In the genomic region with DNA sequence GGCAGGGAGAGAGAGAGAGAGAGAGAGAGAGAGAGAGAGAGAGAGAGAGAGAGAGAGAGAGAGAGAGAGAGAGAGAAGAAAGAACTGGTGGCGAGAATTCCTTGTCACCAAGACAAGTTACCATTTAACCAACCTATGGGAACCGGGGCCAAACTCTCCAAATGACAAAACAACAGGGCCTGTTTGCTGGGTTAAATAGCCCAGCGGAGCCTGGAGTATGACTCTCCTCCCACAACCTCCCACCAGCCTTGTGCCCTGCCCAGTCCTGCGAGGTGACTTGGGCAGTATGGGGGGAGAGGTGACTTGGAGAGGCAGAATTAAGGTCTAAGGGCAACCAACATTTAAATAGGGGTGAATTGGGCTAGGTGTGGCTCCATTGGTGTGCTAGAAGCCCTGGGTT, we compare ENCODE assay signal across 25 mouse cellular contexts. TPM values are rescaled to one million over a fixed set of nuclear protein-coding genes. Genes with fewer than 3 reads are reported as not detected.
DNase-seq lines count a peak whose midpoint lies in the region; ATAC-seq and TF ChIP-seq lines count a peak whose summit lies in the region.
"Had no signal": no experiment of that assay in that cellular context is flagged by ENCODE, and none has a peak within 500 bp of the region (broad histone marks: within the 10 kb centered on the region; RNA-seq: fewer than 3 reads in every experiment).

No protein-coding gene starts in this region.

- ATAC-seq in liver, postnatal 0 days, result no peak
- no peak for ATAC-seq in liver, embryonic 11.5 days (replicated peaks; ENCODE audit: low FRiP score)
- peak; percentile 43; the same call in 1 of the 2 replicates for ATAC-seq in kidney, embryonic 15.5 days (replicated peaks; ENCODE audit: low FRiP score)
- ATAC-seq: forebrain, postnatal 0 days; hindbrain, postnatal 0 days; intestine, embryonic 15.5 days; midbrain, embryonic 16.5 days had no signal

- no peak for TF ChIP-seq EP300 in liver, postnatal 0 days (IDR thresholded peaks at IDR 0.05; ENCODE audit: low read depth)

- peaks cover 7% of the 10 kb centered on the region for H3K4me1 ChIP-seq in liver, postnatal 0 days (ENCODE audit: insufficient read depth)
- peaks cover 10% of the 10 kb centered on the region for H3K4me1 ChIP-seq in liver, embryonic 11.5 days (replicated peaks; ENCODE audit: control insufficient read depth, insufficient read depth, low read length)
- peaks cover 29% of the 10 kb centered on the region for H3K4me1 ChIP-seq in kidney, embryonic 15.5 days

- no peaks in the 10 kb centered on the region for H3K27me3 ChIP-seq in liver, postnatal 0 days (ENCODE audit: insufficient read depth, low read length)
- no peaks in the 10 kb centered on the region; the same call in none of the 2 replicates for H3K27me3 ChIP-seq in liver, embryonic 11.5 days (replicated peaks; ENCODE audit: control insufficient read depth, insufficient read depth, low read length)
- H3K27me3 ChIP-seq in kidney, embryonic 15.5 days, result no peaks in the 10 kb centered on the region
- H3K27me3 ChIP-seq: heart, embryonic 13.5 days; hindbrain, embryonic 12.5 days; intestine, embryonic 15.5 days; limb, embryonic 15.5 days; neural tube, embryonic 12.5 days had no signal

- 55% methylated on average over 4 of the region's 4 CpGs for WGBS in liver, postnatal 0 days (ENCODE audit: insufficient replicate concordance)
- WGBS in liver, embryonic 11.5 days, result 74% methylated on average over 4 of the region's 4 CpGs
- 60% methylated on average over 4 of the region's 4 CpGs for WGBS in kidney, embryonic 15.5 days

- no peak overlapping the region for H3K9ac ChIP-seq in liver, postnatal 0 days (replicated peaks)
- no peak overlapping the region for H3K9ac ChIP-seq in liver, embryonic 11.5 days (ENCODE audit: low read depth, low read length)
- H3K9ac ChIP-seq in kidney, embryonic 15.5 days, result no peak overlapping the region
- H3K9ac ChIP-seq: forebrain, postnatal 0 days; heart, embryonic 13.5 days; hindbrain, embryonic 12.5 days; intestine, embryonic 15.5 days; limb, embryonic 15.5 days; neural tube, embryonic 12.5 days had no signal

- intact Hi-C loops in left cerebral cortex, adult 2 months (cut with DNase I), result no loop called here

- H3K36me3 ChIP-seq in liver, postnatal 0 days (replicated peaks; ENCODE audit: insufficient read depth, low read length), result no peaks in the 10 kb centered on the region
- no peaks in the 10 kb centered on the region for H3K36me3 ChIP-seq in liver, embryonic 11.5 days (ENCODE audit: control insufficient read depth, insufficient read depth, low read length)
- no peaks in the 10 kb centered on the region for H3K36me3 ChIP-seq in kidney, embryonic 15.5 days
- H3K36me3 ChIP-seq: heart, embryonic 13.5 days; hindbrain, embryonic 12.5 days; intestine, embryonic 15.5 days; limb, embryonic 10.5 days; limb, embryonic 15.5 days; neural tube, embryonic 12.5 days had no signal

- no peaks in the 10 kb centered on the region for H3K9me3 ChIP-seq in liver, postnatal 0 days (ENCODE audit: low read length)
- no peaks in the 10 kb centered on the region for H3K9me3 ChIP-seq in liver, embryonic 11.5 days (ENCODE audit: control insufficient read depth, low read length)
- H3K9me3 ChIP-seq in kidney, embryonic 15.5 days (replicated peaks), result no peaks in the 10 kb centered on the region
- H3K9me3 ChIP-seq: heart, embryonic 13.5 days; hindbrain, embryonic 12.5 days; intestine, embryonic 15.5 days; limb, embryonic 10.5 days; limb, embryonic 15.5 days; neural tube, embryonic 12.5 days had no signal

- H3K4me2 ChIP-seq in liver, postnatal 0 days (ENCODE audit: low read depth, low read length), result no peak overlapping the region
- H3K4me2 ChIP-seq in liver, embryonic 11.5 days, result no peak overlapping the region
- H3K4me2 ChIP-seq in kidney, embryonic 15.5 days, result no peak overlapping the region
- H3K4me2 ChIP-seq: heart, embryonic 13.5 days; hindbrain, embryonic 12.5 days; intestine, embryonic 15.5 days; limb, embryonic 15.5 days; midbrain, embryonic 11.5 days; neural tube, embryonic 12.5 days had no signal

- TF ChIP-seq CTCF in liver, postnatal 0 days (IDR thresholded peaks at IDR 0.05; ENCODE audit: low read depth), result no peak
- no peak for TF ChIP-seq CTCF in left cerebral cortex, adult 2 months (IDR thresholded peaks at IDR 0.05)

- DNase-seq in liver, postnatal 0 days, result no peak
- no peak for DNase-seq in liver, embryonic 11.5 days (ENCODE audit: low spot score)
- DNase-seq in kidney, postnatal 25 days, result peak; percentile 70 to 85
- DNase-seq in left cerebral cortex, adult 2 months (ENCODE audit: extremely low spot score in 1 of 2, low spot score in 2 of 2), result no peak
- DNase-seq in neural tube, embryonic 10.5 days (ENCODE audit: extremely low spot score, low spot score), result no peak
- no peak for DNase-seq in B cell, adult 2 months
- DNase-seq: adrenal gland, adult 8-10 months; cerebellum, adult 2 months; cerebellum, postnatal 14 days; forebrain, postnatal 0 days; gastrocnemius, postnatal 10 days; heart, postnatal 10 days; lung, postnatal 36 days; thymus, postnatal 4 days had no signal

- H3K27ac ChIP-seq in liver, postnatal 0 days (ENCODE audit: low read depth), result peak overlapping the region; percentile 60
- H3K27ac ChIP-seq in liver, embryonic 11.5 days (ENCODE audit: low read depth, low read length), result no peak overlapping the region
- H3K27ac ChIP-seq in kidney, embryonic 15.5 days, result peak overlapping the region; percentile 30; the same call in 1 of the 2 replicates
- no peak overlapping the region for H3K27ac ChIP-seq in left cerebral cortex, adult 2 months
- H3K27ac ChIP-seq: heart, embryonic 13.5 days; hindbrain, embryonic 12.5 days; hindbrain, postnatal 0 days; intestine, embryonic 15.5 days; limb, embryonic 10.5 days; limb, embryonic 15.5 days; neural tube, embryonic 12.5 days had no signal

- H3K4me3 ChIP-seq in liver, postnatal 0 days (ENCODE audit: low read depth, low read length), result no peak overlapping the region
- no peak overlapping the region for H3K4me3 ChIP-seq in liver, embryonic 11.5 days (ENCODE audit: low read depth, low read length)
- no peak overlapping the region for H3K4me3 ChIP-seq in kidney, embryonic 15.5 days (replicated peaks)
- no peak overlapping the region for H3K4me3 ChIP-seq in left cerebral cortex, adult 2 months
- H3K4me3 ChIP-seq: erythroblast, embryonic 14.5 days; heart, embryonic 13.5 days; hindbrain, embryonic 12.5 days; intestine, embryonic 15.5 days; limb, embryonic 10.5 days; limb, embryonic 15.5 days; neural tube, embryonic 12.5 days had no signal

RNA-seq across cellular contexts. Expression of a gene that starts 45.5 kb away (rescaled TPM):
- 47.8 and 53.1 TPM in 2 replicates for polyA plus RNA-seq in liver, postnatal 0 days (2015; fragmentation: Nextera tagmentation; extraction: Ambion mirVana)
- 18.4 and 18.6 TPM in 2 replicates for polyA plus RNA-seq in liver, embryonic 11.5 days (2014; fragmentation: Nextera tagmentation; extraction: Ambion mirVana)
- polyA plus RNA-seq in kidney, embryonic 15.5 days (2015; fragmentation: Nextera tagmentation; extraction: Ambion mirVana), result 36.6 and 40.8 TPM in 2 replicates
- 10 to 100 TPM; 42.4 to 47.9 TPM for total RNA-seq in left cerebral cortex, adult 2 months (2021)

Comparison
In these comparisons a context has a peak if more than half of its experiments do, and no peak if none do; other contexts are left out.
1. H3K27ac ChIP-seq: peak in liver, postnatal 0 days (single experiment) and kidney, embryonic 15.5 days (single experiment); none in liver, embryonic 11.5 days (single experiment) and left cerebral cortex, adult 2 months (single experiment).
2. DNase-seq: peak in kidney, postnatal 25 days (2 of 2); none in liver, postnatal 0 days (single experiment), liver, embryonic 11.5 days (single experiment), left cerebral cortex, adult 2 months (0 of 2), neural tube, embryonic 10.5 days (single experiment) and B cell, adult 2 months (0 of 2).